Mouse (Mus musculus): ENCODE data around the gene 4930404H24Rik. TPM values are rescaled to one million over a fixed set of nuclear protein-coding genes. Genes with fewer than 3 reads are reported as not detected.
A peak's percentile ranks its signal among the peaks of the same experiment; 100 is the strongest.

4930404H24Rik gene
- polyA plus RNA-seq, 1 experiment from 2014 or later: not detected

DNA sequence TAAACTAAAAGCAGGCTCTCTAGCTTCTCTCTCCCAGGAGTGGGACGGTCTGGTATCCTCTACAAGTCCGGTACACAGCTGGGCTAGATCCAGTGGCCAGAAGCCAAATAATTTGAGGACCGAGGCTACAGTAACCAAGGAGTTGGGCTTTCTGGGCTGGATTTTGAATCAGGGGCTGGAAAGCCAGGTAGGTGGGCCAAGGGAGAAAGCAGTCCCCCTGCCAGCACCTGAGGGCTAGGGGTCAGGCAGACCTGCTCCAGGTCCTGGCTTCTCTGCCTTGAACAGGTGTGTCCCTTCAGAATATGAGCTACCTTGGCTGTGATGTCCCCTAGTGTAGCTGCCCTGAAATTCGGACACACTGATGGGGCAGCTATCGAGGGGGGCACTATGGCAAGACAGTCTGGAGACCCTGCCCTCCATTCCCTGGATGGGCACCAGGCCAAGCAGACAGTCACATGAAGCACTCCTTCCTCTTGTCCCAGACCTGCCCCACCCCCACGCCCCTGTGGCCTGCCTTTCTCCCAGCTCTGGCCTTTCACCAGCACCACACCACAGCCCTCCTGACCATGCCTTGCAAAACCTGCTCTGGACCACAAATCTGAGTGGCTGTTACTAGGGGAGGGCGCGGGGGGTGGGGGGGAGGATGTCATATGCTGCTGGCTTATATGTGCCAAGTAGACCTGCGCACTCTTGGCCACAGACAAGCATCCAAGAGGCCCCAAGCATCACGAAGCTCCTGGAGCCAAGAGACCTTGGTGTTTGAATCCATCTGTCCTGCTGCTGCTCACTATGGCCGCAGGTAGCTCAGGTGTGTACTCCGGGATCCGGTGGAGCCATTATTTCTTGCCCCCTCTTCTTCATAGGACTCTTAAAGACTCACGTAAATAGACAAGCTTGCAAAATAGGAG lies 20.1 kb downstream of the 4930404H24Rik start:
- Histone ChIP-seq H3K27me3 (no peaks in the 10 kb centered on the region; the same call in 1 of the 2 replicates), H3K9ac (no peak overlapping the region), H3K36me3 (no peaks in the 10 kb centered on the region), H3K4me3 (no peak overlapping the region), H3K4me1 (peaks cover 23% of the 10 kb centered on the region; the same call in 1 of the 2 replicates), H3K27ac (no peak overlapping the region), H3K4me2 (replicated peaks) (no peak overlapping the region), H3K9me3 (no peaks in the 10 kb centered on the region)
- WGBS: 78% methylated on average over 14 of the region's 14 CpGs
- ATAC-seq (ENCODE audit: insufficient number of reproducible peaks, insufficient read depth, low FRiP score, low TSS enrichment): no peak

DNA sequence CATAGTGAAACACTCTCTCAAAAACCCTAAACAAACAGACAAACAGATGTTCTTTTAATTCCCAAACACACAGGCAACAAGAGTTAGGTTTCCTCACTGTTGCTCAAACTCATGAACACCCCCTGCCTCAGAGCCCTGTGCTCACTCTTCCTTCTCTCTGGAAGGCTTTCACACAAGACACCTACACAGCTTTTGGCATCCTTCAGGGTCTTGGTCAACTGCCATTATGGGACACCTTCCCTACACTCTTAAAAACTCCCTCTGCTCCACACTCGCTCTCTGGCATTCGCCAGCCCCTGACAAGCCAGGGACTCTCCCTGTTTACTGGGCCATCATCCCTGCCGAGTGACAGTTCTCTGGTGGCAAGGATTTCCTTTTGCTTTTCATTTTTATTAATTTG lies 21.4 kb downstream of the 4930404H24Rik start:
- no peak for ATAC-seq (ENCODE audit: insufficient number of reproducible peaks, insufficient read depth, low FRiP score, low TSS enrichment)
- WGBS: 86% methylated on average over 3 of the region's 3 CpGs
- H3K9me3 ChIP-seq: no peaks in the 10 kb centered on the region
- no peak overlapping the region for H3K4me3 ChIP-seq
- no peaks in the 10 kb centered on the region for H3K27me3 ChIP-seq
- H3K4me1 ChIP-seq: peaks cover 22% of the 10 kb centered on the region; the same call in 1 of the 2 replicates
- H3K36me3 ChIP-seq: no peaks in the 10 kb centered on the region
- no peak overlapping the region for H3K27ac ChIP-seq
- no peak overlapping the region for H3K4me2 ChIP-seq (replicated peaks)
- H3K9ac ChIP-seq: no peak overlapping the region

DNA sequence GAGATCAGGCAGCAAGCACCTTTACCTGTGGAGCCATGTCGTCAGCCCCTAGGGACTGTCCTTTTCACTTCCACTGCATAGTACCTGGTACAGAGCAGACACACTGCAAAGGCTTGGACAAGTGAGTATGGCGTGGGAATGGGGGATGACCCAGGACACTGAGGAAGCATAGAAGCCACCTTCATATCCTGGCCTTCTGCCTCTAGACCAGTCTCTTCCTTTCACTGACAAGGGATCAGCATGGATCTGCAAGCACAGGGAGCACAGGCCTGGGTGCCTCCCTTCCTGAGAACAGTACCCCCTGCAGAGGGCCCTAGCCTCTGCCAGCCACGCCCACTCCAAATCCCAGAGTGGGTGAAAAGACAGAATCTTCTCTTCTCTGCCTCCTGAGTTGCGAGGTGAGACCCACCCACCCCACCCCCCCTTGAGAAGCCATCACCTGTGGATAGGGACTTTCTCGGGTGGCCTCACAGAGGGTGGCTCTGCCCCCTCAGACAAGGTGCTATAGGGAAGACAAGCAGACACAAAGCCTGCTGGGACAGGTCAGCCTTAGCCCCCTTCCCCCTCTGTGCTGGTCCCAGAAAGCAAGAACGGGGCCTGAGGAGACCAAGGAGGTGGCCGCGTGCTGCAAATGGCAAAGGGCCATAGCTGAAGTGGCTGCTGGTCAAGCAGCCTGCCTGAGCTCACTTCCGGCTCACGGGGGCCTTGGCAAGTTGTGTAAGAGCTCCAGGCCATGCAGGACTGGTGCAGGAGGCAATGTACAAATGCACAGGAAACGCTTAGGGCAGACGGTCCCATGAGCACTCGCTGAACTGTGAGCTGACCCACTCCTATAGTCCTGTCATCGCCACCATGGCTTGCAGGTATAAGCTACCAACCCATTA lies 22.1 kb downstream of the 4930404H24Rik start:
- Histone ChIP-seq H3K27me3 (no peaks in the 10 kb centered on the region), H3K4me2 (replicated peaks) (no peak overlapping the region), H3K4me1 (peaks cover 14% of the 10 kb centered on the region; the same call in 1 of the 2 replicates), H3K27ac (no peak overlapping the region), H3K9me3 (no peaks in the 10 kb centered on the region), H3K9ac (no peak overlapping the region), H3K4me3 (no peak overlapping the region), H3K36me3 (no peaks in the 10 kb centered on the region)
- ATAC-seq (ENCODE audit: insufficient number of reproducible peaks, insufficient read depth, low FRiP score, low TSS enrichment): no peak
- 74% methylated on average over 14 of the region's 14 CpGs for WGBS

DNA sequence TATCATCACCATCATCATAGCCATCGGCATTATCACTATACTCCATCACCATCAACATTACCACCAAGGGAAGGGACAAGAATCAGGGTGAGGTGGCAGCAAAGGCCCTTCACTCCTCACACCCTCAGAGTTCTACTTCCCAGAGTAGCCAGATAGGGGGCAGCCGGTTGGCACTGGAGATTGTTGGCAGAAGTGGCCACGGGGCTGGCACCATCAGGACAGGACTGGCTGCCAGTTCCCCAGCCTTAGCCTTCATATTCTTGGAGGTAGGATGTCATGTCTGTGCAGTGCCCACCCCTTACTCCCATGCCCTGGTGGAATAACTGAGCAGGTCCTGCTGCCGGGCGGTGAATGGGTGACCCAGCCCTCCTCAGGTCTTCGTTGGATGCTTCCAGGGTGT lies 23.0 kb downstream of the 4930404H24Rik start:
- H3K9ac ChIP-seq: no peak overlapping the region
- H3K4me1 ChIP-seq: 0 out of 2 replicates have a peak, but pooled peaks cover 13% of the 10 kb centered on the region
- ATAC-seq (ENCODE audit: insufficient number of reproducible peaks, insufficient read depth, low FRiP score, low TSS enrichment): no peak
- WGBS: 90% methylated on average over 6 of the region's 6 CpGs
- no peak overlapping the region for H3K4me3 ChIP-seq
- H3K36me3 ChIP-seq: no peaks in the 10 kb centered on the region
- no peaks in the 10 kb centered on the region for H3K27me3 ChIP-seq
- H3K27ac ChIP-seq: no peak overlapping the region
- H3K4me2 ChIP-seq (replicated peaks): no peak overlapping the region
- no peaks in the 10 kb centered on the region for H3K9me3 ChIP-seq

DNA sequence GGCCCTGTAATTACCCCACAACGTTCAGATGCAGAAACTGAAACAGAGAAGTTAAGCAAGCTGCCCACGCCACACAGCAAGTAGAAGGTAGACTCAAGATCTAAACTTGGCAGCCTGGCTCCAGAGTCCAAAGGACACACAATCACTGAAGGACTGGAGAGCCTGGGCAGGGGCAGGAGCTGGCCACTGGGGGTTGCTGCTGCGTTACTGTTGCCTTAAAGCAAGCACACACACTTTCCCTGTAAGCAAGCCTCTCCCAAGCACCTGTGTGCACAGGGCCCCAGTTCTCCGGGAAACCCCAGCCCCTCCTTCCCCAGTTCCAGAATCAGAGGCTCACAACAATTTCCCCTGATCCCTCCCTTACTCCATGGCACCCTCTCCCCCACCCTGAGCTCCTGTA lies 24.4 kb downstream of the 4930404H24Rik start:
- Histone ChIP-seq H3K36me3 (no peaks in the 10 kb centered on the region), H3K4me2 (replicated peaks) (no peak overlapping the region), H3K27me3 (no peaks in the 10 kb centered on the region), H3K27ac (no peak overlapping the region), H3K9ac (0 out of 2 replicates have a peak overlapping the region, but pooled peaks have one; percentile 5), H3K9me3 (no peaks in the 10 kb centered on the region), H3K4me3 (no peak overlapping the region), H3K4me1 (peaks cover 15% of the 10 kb centered on the region)
- 57% methylated on average over 4 of the region's 4 CpGs for WGBS
- no peak for ATAC-seq (ENCODE audit: insufficient number of reproducible peaks, insufficient read depth, low FRiP score, low TSS enrichment)

DNA sequence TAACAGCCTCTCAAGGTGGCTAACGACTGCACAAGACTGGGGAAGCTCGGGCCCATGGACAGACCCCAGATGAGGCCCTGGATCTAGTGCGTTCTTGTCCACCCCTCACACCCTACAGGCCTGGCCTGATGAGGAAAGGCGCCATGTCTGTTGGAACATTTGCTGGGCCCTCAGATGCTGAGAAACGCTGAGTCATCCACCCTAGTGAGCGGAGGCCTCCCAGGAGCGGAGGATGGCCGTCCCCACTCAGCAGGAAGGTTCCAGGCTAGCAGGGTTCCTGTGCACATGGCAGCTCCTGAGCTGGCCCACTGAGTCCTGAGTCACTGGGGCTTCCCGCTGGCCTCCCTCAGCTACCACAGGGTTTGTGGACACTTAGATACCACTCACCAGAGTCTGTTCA lies 27.5 kb downstream of the 4930404H24Rik start:
- Histone ChIP-seq H3K4me3 (no peak overlapping the region), H3K9me3 (no peaks in the 10 kb centered on the region), H3K27ac (no peak overlapping the region), H3K36me3 (no peaks in the 10 kb centered on the region), H3K4me2 (replicated peaks) (no peak overlapping the region), H3K9ac (no peak overlapping the region), H3K27me3 (no peaks in the 10 kb centered on the region), H3K4me1 (peaks cover 17% of the 10 kb centered on the region)
- no peak for ATAC-seq (ENCODE audit: insufficient number of reproducible peaks, insufficient read depth, low FRiP score, low TSS enrichment)
- 81% methylated on average over 9 of the region's 9 CpGs for WGBS

DNA sequence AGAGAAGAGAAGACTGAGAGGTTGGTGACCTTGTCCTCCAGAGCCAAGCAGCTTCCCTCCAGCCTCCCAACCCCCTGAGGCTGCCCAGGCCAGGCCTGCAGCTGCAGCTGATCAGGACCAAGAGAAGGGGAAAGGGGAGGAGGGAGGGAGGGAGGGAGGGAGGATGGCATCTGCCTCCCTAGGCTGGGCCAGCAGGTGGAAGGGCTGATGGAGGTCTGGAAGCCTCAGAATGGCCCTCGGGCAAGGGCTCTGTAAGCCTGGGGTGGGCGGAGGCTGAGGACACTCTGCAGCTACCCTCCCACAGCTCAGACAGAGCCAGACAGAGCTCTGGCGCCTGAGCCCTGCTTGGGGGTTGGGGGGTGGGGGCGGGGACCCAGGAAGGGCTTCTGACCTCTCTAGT lies 29.7 kb downstream of the 4930404H24Rik start:
- no peak overlapping the region for H3K27ac ChIP-seq
- ATAC-seq (ENCODE audit: insufficient number of reproducible peaks, insufficient read depth, low FRiP score, low TSS enrichment): no peak
- WGBS: 12% methylated on average over 4 of the region's 4 CpGs

DNA sequence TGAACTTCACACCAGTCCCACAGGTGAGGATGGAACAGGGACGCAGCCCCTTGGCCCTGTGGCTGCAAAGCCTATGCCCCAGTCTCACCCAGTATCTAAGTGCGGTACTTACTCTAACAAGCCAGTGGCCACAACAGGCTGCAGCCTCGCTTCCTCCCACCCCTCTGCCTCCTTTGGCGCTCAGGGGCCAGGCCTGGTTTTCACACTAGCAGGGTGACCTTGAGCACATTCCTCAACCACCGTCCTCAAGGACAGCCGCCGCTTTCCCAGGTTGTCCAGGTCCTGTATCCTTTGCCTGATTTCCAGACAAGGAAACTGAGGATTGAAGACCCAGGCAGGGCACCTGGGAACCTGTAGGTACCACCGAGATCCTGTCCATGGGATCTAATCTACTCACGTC lies 30.6 kb downstream of the 4930404H24Rik start:
- Histone ChIP-seq H3K9me3 (no peaks in the 10 kb centered on the region), H3K27me3 (peaks cover 24% of the 10 kb centered on the region), H3K27ac (no peak overlapping the region), H3K36me3 (no peaks in the 10 kb centered on the region), H3K4me1 (peaks cover 28% of the 10 kb centered on the region), H3K4me3 (no peak overlapping the region), H3K9ac (no peak overlapping the region), H3K4me2 (replicated peaks) (no peak overlapping the region)
- ATAC-seq (ENCODE audit: insufficient number of reproducible peaks, insufficient read depth, low FRiP score, low TSS enrichment): no peak
- WGBS: 64% methylated on average over 9 of the region's 9 CpGs

More for the DNA sequence above, 29.7 kb downstream of the 4930404H24Rik start:
- Histone ChIP-seq H3K4me2 (replicated peaks) (no peak overlapping the region), H3K9me3 (no peaks in the 10 kb centered on the region), H3K36me3 (no peaks in the 10 kb centered on the region), H3K4me3 (no peak overlapping the region), H3K9ac (no peak overlapping the region), H3K27me3 (peaks cover 15% of the 10 kb centered on the region), H3K4me1 (peaks cover 24% of the 10 kb centered on the region)

DNA sequence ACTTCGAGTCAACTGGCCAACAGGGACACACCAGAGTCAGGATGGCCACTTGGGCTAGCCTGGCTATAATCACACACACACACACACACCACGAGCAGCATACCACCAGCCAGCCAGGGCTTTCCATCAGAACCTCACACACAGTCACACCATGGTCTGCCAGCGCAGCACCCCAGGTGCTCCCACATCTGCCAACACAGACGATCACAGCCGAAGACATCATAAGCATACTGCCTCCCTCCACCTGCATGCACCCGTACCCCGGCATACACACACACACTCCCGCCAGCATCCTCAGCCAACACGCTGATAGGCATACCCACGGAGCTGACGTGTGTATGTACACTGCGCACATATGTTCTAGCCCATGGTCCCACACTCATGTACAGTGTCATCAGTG lies 31.1 kb downstream of the 4930404H24Rik start:
- Histone ChIP-seq H3K27me3 (peaks cover 28% of the 10 kb centered on the region), H3K4me2 (replicated peaks) (no peak overlapping the region), H3K4me3 (no peak overlapping the region), H3K4me1 (peaks cover 32% of the 10 kb centered on the region), H3K9me3 (no peaks in the 10 kb centered on the region), H3K36me3 (no peaks in the 10 kb centered on the region), H3K9ac (no peak overlapping the region), H3K27ac (no peak overlapping the region)
- no peak for ATAC-seq (ENCODE audit: insufficient number of reproducible peaks, insufficient read depth, low FRiP score, low TSS enrichment)
- 87% methylated on average over 12 of the region's 12 CpGs for WGBS

DNA sequence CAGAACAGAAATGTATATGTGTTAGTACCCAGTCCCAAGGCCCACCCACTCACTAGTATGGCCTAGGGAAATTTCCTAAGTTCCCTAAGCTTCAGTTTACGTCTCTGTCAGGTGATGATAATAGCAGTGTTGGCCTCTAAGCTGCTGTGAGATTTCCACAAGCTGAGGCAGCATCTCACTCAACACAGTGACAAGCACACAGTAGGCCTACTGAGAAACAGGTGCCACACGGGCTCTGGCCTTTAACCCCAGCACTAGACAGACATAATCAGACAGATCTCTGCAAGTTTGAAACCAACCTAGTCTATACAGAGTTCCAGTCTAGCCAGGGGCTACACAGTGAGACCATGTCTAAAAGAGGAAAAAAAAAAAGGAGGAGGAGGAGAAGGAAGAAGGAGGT lies 32.1 kb downstream of the 4930404H24Rik start:
- Histone ChIP-seq H3K36me3 (no peaks in the 10 kb centered on the region), H3K9me3 (no peaks in the 10 kb centered on the region), H3K4me3 (no peak overlapping the region), H3K27me3 (peaks cover 34% of the 10 kb centered on the region), H3K4me1 (peaks cover 35% of the 10 kb centered on the region), H3K9ac (no peak overlapping the region), H3K4me2 (replicated peaks) (no peak overlapping the region), H3K27ac (no peak overlapping the region)
- no peak for ATAC-seq (ENCODE audit: insufficient number of reproducible peaks, insufficient read depth, low FRiP score, low TSS enrichment)
- 56% methylated on average over 2 of the region's 2 CpGs for WGBS

DNA sequence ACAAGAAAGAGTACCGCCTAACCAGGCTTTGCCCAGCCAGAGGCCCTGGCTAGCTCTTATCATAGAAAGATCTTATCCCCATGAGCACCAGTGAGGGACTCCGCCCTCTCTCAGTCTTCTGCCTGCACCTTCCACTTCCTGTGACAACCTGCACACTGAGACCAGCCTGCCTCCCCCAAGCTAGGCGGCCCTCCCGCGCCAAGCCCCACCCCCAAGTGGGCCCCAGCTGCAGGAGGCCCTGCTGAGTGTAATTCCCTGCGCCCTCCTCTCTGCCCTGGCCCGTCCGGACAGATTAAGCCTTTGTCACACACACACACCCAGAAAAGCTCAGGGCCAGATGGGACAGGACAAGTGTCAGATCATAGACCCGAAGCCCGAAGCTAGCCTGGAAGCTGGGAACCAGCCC lies 33.3 kb downstream of the 4930404H24Rik start:
- H3K9me3 ChIP-seq: no peaks in the 10 kb centered on the region
- H3K27me3 ChIP-seq: peaks cover 43% of the 10 kb centered on the region
- ATAC-seq (ENCODE audit: insufficient number of reproducible peaks, insufficient read depth, low FRiP score, low TSS enrichment): no peak
- H3K4me1 ChIP-seq: peaks cover 35% of the 10 kb centered on the region
- H3K9ac ChIP-seq: no peak overlapping the region
- no peak overlapping the region for H3K4me3 ChIP-seq
- 0 out of 2 replicates have a peak overlapping the region, but pooled peaks have one; percentile 17 for H3K27ac ChIP-seq
- H3K4me2 ChIP-seq (replicated peaks): peak overlapping the region; percentile 8
- WGBS: 13% methylated on average over 10 of the region's 10 CpGs
- no peaks in the 10 kb centered on the region for H3K36me3 ChIP-seq

Data from embryonic facial prominence, embryonic 12.5 days (tissue).